Mouse (Mus musculus) E14TG2a.4 (cell line): ENCODE results near the gene Ncoa1.

ENCODE experiments used
- H3K27me3 ChIP-seq: 2 replicates; pipeline ENCODE4 v1.6.1; 2014; ENCODE audit warnings: low read length, control low read depth; ENCODE audit not compliant: insufficient read depth
- H3K36me3 ChIP-seq: 2 replicates; pipeline ENCODE4 v1.6.1; 2014; ENCODE audit warnings: low read length, control low read depth; ENCODE audit not compliant: insufficient read depth
- H3K4me1 ChIP-seq: replicated peaks from 2 replicates; pipeline ENCODE4 v1.6.1; 2014; ENCODE audit warnings: low read depth, low read length, control low read depth
- H3K4me3 ChIP-seq: replicated peaks from 2 replicates; pipeline ENCODE4 v1.5.1; 2014; ENCODE audit warnings: mild to moderate bottlenecking, low read length
- H3K9me3 ChIP-seq: 2 replicates; pipeline ENCODE4 v1.6.1; 2014; ENCODE audit warnings: low read length, control low read depth
- CTCF ChIP-seq: conservative IDR thresholded peaks from 2 replicates; pipeline ENCODE4 v1.5.1; 2014; ENCODE audit warnings: low read length
- NANOG ChIP-seq: IDR thresholded peaks from 2 replicates; pipeline ENCODE4 v1.6.1; 2014; ENCODE audit warnings: borderline replicate concordance, low read length, mixed read lengths
- POU5F1 ChIP-seq: IDR thresholded peaks from 2 replicates; pipeline ENCODE4 v1.6.1; 2014; ENCODE audit warnings: low read length, borderline replicate concordance

Ncoa1 gene

DNA sequence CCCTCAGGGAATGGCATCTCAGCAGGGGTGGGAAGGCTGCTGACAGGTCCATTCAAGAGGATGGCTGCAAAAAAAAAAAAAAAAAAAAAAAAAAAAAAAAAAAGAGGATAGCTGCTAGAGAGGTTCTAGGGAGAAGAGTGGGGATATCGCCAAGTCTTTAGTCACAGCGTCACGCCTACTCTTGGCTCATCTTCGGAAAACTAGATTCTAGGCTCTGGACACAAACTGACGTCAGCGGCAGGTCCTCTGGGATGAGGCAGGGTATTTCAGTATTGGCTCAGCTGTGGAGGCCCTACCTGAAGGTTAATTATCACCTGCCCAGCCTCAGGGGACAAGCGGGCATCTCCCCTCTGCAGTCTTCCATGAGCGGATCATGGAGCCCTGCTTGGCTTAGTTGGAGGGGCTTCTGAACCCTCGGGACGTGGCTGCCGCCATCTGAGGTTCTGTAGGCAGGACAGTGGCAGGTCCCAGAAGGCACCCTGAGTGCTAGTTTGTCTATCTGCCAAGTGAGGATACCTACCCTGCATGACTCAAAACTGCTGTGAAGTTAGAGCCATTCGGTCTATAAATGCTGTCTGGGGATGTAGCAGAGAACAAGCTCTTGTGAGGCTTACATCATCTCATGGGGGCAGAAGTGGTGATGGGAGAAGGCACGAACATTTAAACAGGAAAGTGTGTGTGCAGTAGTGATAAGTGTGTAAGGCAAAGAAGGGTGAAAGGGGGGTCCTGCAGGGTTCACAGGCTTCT lies 275.4 kb downstream of the Ncoa1 start:
- no peaks in the 10 kb centered on the region for H3K9me3 ChIP-seq
- TF ChIP-seq NANOG (no peak), POU5F1 (no peak), CTCF (no peak)
- no peaks in the 10 kb centered on the region for H3K27me3 ChIP-seq
- peak overlapping the region; percentile 13; the same call in 1 of the 2 replicates for H3K4me3 ChIP-seq
- H3K36me3 ChIP-seq, result peaks cover 53% of the 10 kb centered on the region
- H3K4me1 ChIP-seq, result peaks cover 24% of the 10 kb centered on the region

DNA sequence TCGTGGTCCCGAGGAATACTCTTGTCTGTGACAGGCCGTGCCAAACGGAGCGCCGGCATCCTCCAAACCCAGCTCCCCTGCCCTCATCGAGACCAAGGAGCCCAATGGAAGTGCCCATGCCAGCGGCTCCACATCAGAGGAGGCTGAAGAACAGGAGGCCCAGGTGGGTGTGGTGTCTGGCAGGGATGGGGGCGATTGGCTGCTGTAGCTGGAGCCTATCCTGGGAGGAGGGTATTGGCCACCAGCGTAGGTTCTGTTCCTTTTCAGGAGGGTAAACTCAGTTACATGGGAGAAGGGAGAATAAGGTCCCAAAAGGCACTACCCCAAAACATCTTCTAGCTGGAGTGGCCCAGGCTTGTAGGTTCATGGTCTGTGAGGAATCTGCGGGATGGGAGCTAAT lies 277.7 kb downstream of the Ncoa1 start:
- Histone ChIP-seq H3K9me3 (no peaks in the 10 kb centered on the region), H3K4me1 (peaks cover 42% of the 10 kb centered on the region), H3K4me3 (no peak overlapping the region), H3K27me3 (no peaks in the 10 kb centered on the region), H3K36me3 (peaks cover 31% of the 10 kb centered on the region)
- TF ChIP-seq CTCF (no peak), POU5F1 (no peak), NANOG (no peak)

DNA sequence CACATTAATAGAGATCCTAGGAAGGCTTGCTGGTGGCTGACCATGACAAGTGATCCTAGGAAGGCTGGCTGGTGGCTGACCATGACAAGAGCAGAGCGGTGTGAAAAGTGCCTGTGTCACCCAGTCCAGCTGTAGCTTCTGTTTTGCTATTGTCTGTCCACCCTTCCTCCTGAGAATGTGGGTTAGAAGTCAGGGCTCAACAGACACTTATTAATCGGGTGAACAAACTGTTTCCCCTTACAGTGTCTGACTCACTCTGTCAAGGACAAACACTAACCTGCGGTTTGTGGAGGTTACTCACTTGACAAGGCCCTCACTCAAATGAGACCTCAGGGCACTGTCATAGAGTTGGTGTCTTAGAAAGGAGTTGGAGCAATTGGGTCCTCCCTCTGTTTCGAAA lies 278.3 kb downstream of the Ncoa1 start:
- Histone ChIP-seq H3K27me3 (no peaks in the 10 kb centered on the region), H3K4me1 (peaks cover 47% of the 10 kb centered on the region), H3K9me3 (no peaks in the 10 kb centered on the region), H3K36me3 (peaks cover 28% of the 10 kb centered on the region), H3K4me3 (no peak overlapping the region)
- TF ChIP-seq POU5F1, result no peak
- TF ChIP-seq CTCF, result no peak
- TF ChIP-seq NANOG, result no peak
